Mouse (Mus musculus) cerebellum, adult 2 months (tissue): ENCODE measurements around the gene Pigp. TPM values are rescaled to one million over a fixed set of nuclear protein-coding genes. Genes with fewer than 3 reads are reported as not detected.

Experiments used
- DNase-seq, 2 experiments: peaks; one replicate each; pipeline ENCODE4 v3.0.0; 2021
- H3K27ac ChIP-seq: fragments of 200-500 bp; 2 replicates; pipeline ENCODE4 v1.5.1; 2012; ENCODE audit warnings: low read length, control low read depth, inconsistent platforms; ENCODE audit not compliant: insufficient read depth
- H3K27me3 ChIP-seq: fragments of 200-500 bp; 2 replicates; pipeline ENCODE4 v1.6.1; 2012; ENCODE audit warnings: inconsistent platforms, mild to moderate bottlenecking, low read length, moderate library complexity; ENCODE audit not compliant: control insufficient read depth, insufficient read depth
- H3K4me1 ChIP-seq: fragments of 200-500 bp; 2 replicates; pipeline ENCODE4 v1.6.1; 2011; ENCODE audit warnings: low read length; ENCODE audit not compliant: control insufficient read depth, insufficient read depth
- H3K4me3 ChIP-seq: fragments of 200-500 bp; replicated peaks from 2 replicates; pipeline ENCODE3; 2011; ENCODE audit warnings: mild to moderate bottlenecking, low read depth, low read length, control low read depth; ENCODE audit not compliant: insufficient read depth
- CTCF ChIP-seq: fragments of 200-500 bp; IDR thresholded peaks from 2 replicates; pipeline ENCODE4 v1.5.1; 2011; ENCODE audit warnings: low read depth, mild to moderate bottlenecking, control low read depth, low read length, moderate library complexity, borderline replicate concordance; ENCODE audit not compliant: insufficient read depth
- POLR2A ChIP-seq: fragments of 200-500 bp; IDR thresholded peaks from 2 replicates; pipeline ENCODE4 v1.6.1; 2011; ENCODE audit warnings: low read length, control low read depth, borderline replicate concordance; ENCODE audit not compliant: insufficient read depth
- WGBS: fragments of 180-500 bp; shearing (Covaris S2); methylation state at CpG from one replicate; pipeline ENCODE4 v1.1.7; 2018; 5-methylcytosine and 5-hydroxymethylcytosine counted together
- polyA plus RNA-seq: library from polyadenylated mRNA; depleted of rRNA; stranded (reverse); fragments of >200 nt; gene quantifications from 2 replicates; pipeline ENCODE4 v1.2.3, GENCODE M21; 2012

The Pigp gene
- polyA plus RNA-seq, 1 experiment, result 73.6 TPM

DNA sequence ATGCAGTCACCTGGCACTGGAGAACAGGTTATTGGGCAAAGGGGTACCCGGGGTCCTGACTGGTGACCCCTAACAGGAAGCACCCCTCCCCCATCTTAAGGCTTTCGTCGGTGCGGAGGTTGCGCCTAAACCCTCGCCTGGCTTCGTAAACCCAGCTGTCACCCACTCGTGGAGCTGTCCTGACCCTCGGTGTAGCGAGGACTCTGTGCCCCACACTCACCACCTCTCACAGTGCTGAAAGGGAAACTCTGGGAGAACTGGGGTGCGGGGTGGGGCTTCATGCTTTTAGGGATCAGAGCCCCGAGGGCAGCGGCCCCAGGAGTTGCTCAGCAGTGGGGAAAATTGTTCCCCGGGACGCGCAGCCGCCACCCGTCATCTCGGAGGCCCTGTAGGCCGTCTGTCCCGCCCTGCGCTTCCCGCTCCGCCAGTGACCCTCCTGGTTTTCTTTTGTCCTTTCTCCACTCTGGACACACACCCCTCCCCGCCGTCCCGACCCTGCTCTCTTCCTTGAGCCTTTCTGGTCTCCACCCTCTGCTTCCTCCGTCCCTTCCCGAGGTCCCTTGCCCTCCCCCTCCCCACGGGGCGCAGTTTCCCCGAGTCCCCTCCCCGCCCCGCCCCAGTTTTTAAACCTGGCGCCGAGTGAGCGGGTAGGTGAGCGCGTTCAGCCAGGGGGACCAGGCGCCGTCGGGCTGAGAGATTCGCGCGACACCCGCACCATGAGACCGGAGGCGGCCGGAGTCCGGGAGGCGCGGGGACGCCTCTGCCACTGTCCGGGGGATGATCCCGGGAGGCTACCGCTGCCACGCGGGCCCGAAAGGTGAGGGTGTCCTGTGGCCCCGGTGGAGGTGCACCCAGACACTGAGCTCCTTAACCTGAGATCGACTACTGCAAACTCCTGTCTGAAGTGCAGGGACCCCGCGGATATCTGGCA lies 43.6 kb downstream of the Pigp start, which contains the start of gene Ripply3:
TSS of gene Ripply3 (plus strand) at position 640 of the 931 bp plus-strand sequence.
- peak within 1 kb of the TSS; percentile 58 for H3K4me3 ChIP-seq
- H3K27ac ChIP-seq, result no peak within 1 kb of the TSS
- no peaks in the 10 kb centered on the region; the same call in 1 of the 2 replicates for H3K27me3 ChIP-seq
- no peaks in the 10 kb centered on the region for H3K4me1 ChIP-seq
- peak in 1 of 2 experiments; percentile 26 for DNase-seq
- WGBS, result 5% methylated on average over 63 of the region's 63 CpGs
- TF ChIP-seq CTCF (no peak), POLR2A (no peak)

DNA sequence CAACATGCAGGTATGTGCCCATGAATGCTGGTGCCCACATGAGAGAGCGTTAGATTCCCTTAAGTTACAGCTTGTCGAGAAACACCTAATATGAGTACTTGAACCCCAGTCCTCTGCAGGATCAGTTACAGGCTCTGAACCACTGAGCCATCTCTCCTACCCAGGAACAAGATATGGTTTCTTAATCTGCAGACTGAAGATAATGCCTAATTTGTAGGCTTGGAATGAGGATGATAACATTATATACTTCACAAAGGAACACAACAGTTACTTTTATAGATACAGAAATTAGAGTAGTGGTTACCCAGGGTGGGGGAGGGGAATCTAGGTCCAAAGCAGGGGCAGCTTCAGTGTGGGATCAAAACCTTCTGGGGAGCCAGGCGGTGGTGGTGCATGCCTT lies 45.6 kb downstream of the Pigp start:
- 96% methylated on average over 3 of the region's 3 CpGs for WGBS
- TF ChIP-seq CTCF, result no peak
- TF ChIP-seq POLR2A, result no peak
- Histone ChIP-seq H3K27ac (no peak overlapping the region), H3K4me1 (no peaks in the 10 kb centered on the region), H3K27me3 (no peaks in the 10 kb centered on the region; the same call in 1 of the 2 replicates), H3K4me3 (no peak overlapping the region)
- DNase-seq, result no peak

DNA sequence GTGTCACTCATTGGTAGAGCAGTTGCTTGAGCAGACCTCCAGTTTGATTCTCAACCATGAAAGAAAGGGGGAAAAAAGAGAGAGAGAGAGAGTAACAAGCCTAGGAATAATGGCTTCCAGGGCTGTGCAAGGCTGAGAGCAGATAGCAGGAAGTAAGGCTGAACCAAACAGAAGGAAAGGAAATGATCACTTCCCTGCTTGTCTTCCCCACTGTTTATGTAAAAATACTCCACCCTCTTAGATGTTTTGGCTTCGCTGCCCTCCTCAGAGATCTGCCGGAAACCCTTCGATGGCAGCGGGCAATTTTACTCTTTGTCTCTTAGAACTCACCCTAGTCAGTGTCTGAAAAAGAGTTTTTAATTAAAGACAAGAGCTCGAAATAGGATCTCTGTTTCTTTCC lies 48.0 kb downstream of the Pigp start:
- no peak overlapping the region for H3K27ac ChIP-seq
- 75% methylated on average over 5 of the region's 5 CpGs for WGBS
- H3K27me3 ChIP-seq, result no peaks in the 10 kb centered on the region; the same call in 1 of the 2 replicates
- no peak for DNase-seq
- no peak for TF ChIP-seq CTCF
- TF ChIP-seq POLR2A, result no peak
- no peaks in the 10 kb centered on the region for H3K4me1 ChIP-seq
- H3K4me3 ChIP-seq, result no peak overlapping the region

DNA sequence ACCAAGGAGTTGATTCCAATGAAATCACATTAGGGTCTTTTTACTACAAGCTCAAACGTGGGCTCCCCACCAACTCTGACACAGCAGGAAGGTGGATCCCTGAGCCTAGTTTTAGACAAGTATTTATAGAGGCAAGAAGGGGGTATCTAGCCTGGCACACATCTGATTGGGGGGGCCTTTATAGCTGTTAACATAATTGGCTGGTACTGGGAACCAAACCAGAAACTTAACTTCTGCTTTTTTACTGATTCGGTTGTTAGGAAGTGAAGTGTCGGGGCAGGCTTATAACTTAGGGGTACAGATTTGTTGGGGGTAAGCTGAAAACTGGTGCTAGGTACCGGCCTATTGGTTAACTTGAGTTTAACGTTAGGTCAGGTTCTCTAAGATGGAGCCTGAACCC lies 51.4 kb downstream of the Pigp start:
- no peak for DNase-seq
- no peak overlapping the region for H3K4me3 ChIP-seq
- 78% methylated on average over 5 of the region's 5 CpGs for WGBS
- no peaks in the 10 kb centered on the region for H3K4me1 ChIP-seq
- TF ChIP-seq POLR2A (no peak), CTCF (no peak)
- H3K27ac ChIP-seq, result no peak overlapping the region
- no peaks in the 10 kb centered on the region for H3K27me3 ChIP-seq

DNA sequence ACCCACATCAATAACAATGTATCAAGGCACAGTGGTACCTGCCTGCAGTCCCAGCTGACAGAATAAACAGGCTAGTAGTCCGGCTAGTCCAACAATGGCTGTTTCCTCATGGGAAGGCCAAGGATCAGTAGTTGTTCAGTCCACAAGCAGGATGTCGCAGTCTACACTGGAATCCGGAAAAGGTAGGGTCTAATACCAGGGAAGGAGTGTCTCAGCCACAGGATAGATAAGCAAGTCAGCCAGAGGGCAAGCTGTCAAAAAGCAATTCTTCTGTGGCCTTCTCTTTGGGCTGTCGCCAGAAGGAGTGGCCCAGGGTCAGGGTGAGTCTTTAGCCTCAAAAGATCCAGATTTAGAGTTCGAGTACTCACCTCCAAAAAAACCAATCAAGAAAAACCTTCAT lies 53.9 kb downstream of the Pigp start:
- WGBS, result 85% methylated on average over 5 of the region's 5 CpGs
- no peaks in the 10 kb centered on the region for H3K27me3 ChIP-seq
- peaks cover 2% of the 10 kb centered on the region; the same call in 1 of the 2 replicates for H3K4me1 ChIP-seq
- TF ChIP-seq POLR2A (no peak), CTCF (no peak)
- H3K4me3 ChIP-seq, result no peak overlapping the region
- H3K27ac ChIP-seq, result no peak overlapping the region
- DNase-seq, result no peak

DNA sequence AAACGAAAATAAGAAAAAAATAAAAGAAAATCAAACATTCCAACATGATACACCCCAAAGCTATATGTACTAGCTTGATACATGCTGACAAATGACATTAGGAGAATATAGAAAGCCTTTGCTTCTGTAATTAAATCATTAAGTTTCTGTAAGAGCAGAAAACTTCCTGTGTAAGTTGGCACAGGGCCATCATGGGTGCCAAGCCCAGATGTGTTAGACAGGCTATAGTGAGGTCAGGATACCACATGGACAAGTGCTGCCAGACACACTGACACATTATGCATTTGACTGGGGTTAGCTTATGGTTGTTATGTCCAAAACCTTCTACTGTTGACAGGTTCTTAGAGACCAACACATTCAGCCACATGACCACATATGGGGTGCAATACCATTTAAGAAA lies 56.4 kb downstream of the Pigp start:
- Histone ChIP-seq H3K4me1 (peaks cover 9% of the 10 kb centered on the region), H3K4me3 (no peak overlapping the region), H3K27ac (no peak overlapping the region), H3K27me3 (no peaks in the 10 kb centered on the region)
- TF ChIP-seq CTCF (no peak), POLR2A (no peak)
- 51% methylated on average over 1 of the region's 1 CpGs for WGBS
- DNase-seq, result no peak

DNA sequence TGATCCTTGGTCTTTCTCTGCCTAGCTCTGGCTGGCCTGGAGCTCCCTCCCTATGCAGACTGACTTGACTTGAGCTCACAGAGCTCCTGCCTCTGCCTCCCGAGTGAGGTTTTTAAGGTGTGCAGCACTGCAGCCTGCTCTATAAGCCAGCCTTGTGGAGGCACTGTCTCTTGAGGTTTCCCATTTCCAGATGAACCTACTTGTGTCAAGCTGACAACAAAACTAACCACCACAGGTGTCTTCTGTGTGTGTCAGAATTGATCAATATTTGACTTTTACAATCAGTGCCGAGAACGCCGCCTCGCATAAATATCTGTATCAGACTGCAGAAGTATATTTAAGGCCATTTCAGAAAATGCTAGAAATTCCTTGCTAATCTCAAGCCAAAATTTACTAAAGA lies 57.0 kb downstream of the Pigp start:
- Histone ChIP-seq H3K4me1 (peaks cover 9% of the 10 kb centered on the region), H3K4me3 (no peak overlapping the region), H3K27ac (peak overlapping the region; percentile 99), H3K27me3 (no peaks in the 10 kb centered on the region)
- WGBS, result 88% methylated on average over 5 of the region's 5 CpGs
- no peak for DNase-seq
- TF ChIP-seq CTCF (no peak), POLR2A (no peak)
